Mouse (Mus musculus): Measurements from ENCODE around the gene Hs3st5. TPM values are rescaled to one million over a fixed set of nuclear protein-coding genes. Genes with fewer than 3 reads are reported as not detected.

The Hs3st5 gene
- polyA plus RNA-seq, 1 experiment from 2014 or later, result 2.2 TPM

DNA sequence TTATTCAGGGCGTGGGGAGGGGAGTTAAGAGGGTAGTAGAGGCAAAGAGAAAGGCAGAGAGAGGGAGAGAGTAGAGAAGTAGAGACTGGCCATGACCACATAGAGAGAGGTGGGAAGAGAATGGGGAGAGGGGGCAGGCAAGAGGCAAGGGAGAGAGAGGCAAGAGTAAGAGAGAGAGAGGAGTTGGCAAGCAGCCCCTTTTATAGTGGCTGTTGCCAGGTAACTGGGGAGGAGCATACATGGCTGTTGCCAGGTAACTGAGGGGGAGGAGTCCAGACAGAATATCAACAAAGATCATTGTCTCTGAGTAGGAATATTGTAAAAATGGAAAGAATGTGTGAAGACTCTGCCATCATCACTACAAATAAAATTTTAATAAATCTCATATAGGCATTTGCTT is 243.4 kb downstream of the Hs3st5 start:
- Histone ChIP-seq H3K9ac (ENCODE audit: low read length) (no peak overlapping the region), H3K9me3 (ENCODE audit: control insufficient read depth, low read length) (no peaks in the 10 kb centered on the region), H3K27me3 (ENCODE audit: control insufficient read depth, insufficient read depth, low read length) (no peaks in the 10 kb centered on the region), H3K27ac (ENCODE audit: low read depth, low read length) (no peak overlapping the region), H3K4me1 (ENCODE audit: control insufficient read depth, insufficient read depth, low read length) (no peaks in the 10 kb centered on the region), H3K36me3 (ENCODE audit: control insufficient read depth, insufficient read depth, low read length) (no peaks in the 10 kb centered on the region), H3K4me2 (no peak overlapping the region), H3K4me3 (ENCODE audit: low read depth, low read length) (no peak overlapping the region)
- DNase-seq (ENCODE audit: low spot score, missing footprints), result no peak
- 61% methylated on average over 1 of the region's 1 CpGs for WGBS
- ATAC-seq (ENCODE audit: low FRiP score), result peak; percentile 40; the same call in 1 of the 2 replicates

DNA sequence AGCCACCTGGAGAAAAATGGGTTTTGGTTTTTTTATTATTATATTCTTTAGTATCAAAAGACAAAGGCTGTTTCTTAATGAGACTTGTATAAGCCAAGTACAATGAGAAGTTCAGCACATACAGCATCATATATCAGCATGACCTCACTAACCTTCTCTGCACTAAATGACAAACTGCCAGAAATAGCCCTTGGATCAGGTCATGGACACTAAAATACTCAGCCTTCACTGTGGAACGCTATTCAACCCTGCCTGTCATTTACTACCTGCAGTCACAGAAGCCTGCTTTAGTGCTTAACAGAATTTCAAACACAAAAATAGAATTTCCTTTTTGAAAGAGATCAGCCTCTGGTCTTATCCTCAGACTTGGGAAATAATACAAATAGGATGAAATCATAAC is 247.9 kb downstream of the Hs3st5 start:
- no peaks in the 10 kb centered on the region for H3K9me3 ChIP-seq (ENCODE audit: control insufficient read depth, low read length)
- no peaks in the 10 kb centered on the region for H3K27me3 ChIP-seq (ENCODE audit: control insufficient read depth, insufficient read depth, low read length)
- H3K4me3 ChIP-seq (ENCODE audit: low read depth, low read length), result no peak overlapping the region
- no peaks in the 10 kb centered on the region for H3K4me1 ChIP-seq (ENCODE audit: control insufficient read depth, insufficient read depth, low read length)
- no peak overlapping the region for H3K4me2 ChIP-seq
- WGBS, result 84% methylated on average over 1 of the region's 1 CpGs
- ATAC-seq (ENCODE audit: low FRiP score) (no peak), DNase-seq (ENCODE audit: low spot score, missing footprints) (no peak)
- H3K9ac ChIP-seq (ENCODE audit: low read length), result no peak overlapping the region
- H3K27ac ChIP-seq (ENCODE audit: low read depth, low read length), result no peak overlapping the region
- H3K36me3 ChIP-seq (ENCODE audit: control insufficient read depth, insufficient read depth, low read length), result no peaks in the 10 kb centered on the region

DNA sequence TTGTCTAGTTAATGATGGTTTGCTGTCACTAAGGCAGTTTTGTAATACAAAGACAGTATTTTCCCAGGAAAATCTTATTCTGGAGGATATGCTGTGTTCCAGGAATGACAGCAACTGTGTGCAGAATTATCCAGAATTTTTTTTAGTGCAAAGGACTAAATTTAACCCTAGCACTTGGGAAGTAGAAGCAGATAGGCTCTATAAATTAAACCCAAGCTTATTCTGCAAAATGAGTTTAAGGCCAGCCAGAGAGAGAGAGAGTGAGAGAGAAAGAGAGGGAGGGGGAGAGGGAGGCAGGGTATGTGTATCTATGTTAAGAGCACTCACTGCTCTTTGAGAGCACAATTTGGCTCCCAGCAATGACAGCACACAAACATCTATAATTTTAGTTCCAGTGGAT is 267.0 kb downstream of the Hs3st5 start:
- Histone ChIP-seq H3K4me3 (ENCODE audit: low read depth, low read length) (no peak overlapping the region), H3K36me3 (ENCODE audit: control insufficient read depth, insufficient read depth, low read length) (no peaks in the 10 kb centered on the region), H3K27me3 (ENCODE audit: control insufficient read depth, insufficient read depth, low read length) (no peaks in the 10 kb centered on the region), H3K4me1 (ENCODE audit: control insufficient read depth, insufficient read depth, low read length) (no peaks in the 10 kb centered on the region), H3K9ac (ENCODE audit: low read length) (no peak overlapping the region), H3K27ac (ENCODE audit: low read depth, low read length) (no peak overlapping the region), H3K4me2 (no peak overlapping the region), H3K9me3 (ENCODE audit: control insufficient read depth, low read length) (no peaks in the 10 kb centered on the region)
- no peak for ATAC-seq (ENCODE audit: low FRiP score)
- DNase-seq (ENCODE audit: low spot score, missing footprints), result no peak

DNA sequence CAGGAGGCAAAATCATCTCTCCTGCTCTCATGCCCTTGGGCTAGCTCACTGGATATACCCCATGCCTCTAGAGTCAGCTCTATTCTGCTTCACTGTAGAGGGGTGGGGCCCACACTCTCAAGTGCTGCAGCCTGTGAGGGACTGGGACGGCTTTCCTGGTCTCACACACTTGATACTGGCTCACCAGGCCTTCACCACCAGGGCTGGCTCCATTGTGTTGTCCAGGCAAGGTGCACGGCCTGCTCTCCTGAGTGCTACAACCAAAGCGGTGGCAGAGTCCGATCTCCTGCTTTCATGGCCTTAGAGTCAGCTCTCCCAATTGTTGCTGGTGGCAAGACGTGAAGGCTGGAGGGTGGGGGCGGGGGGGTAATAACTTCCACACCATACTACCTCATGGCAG is 268.3 kb downstream of the Hs3st5 start:
- 85% methylated on average over 6 of the region's 6 CpGs for WGBS
- Histone ChIP-seq H3K9ac (ENCODE audit: low read length) (no peak overlapping the region), H3K27me3 (ENCODE audit: control insufficient read depth, insufficient read depth, low read length) (no peaks in the 10 kb centered on the region), H3K27ac (ENCODE audit: low read depth, low read length) (no peak overlapping the region), H3K4me3 (ENCODE audit: low read depth, low read length) (no peak overlapping the region), H3K9me3 (ENCODE audit: control insufficient read depth, low read length) (no peaks in the 10 kb centered on the region), H3K36me3 (ENCODE audit: control insufficient read depth, insufficient read depth, low read length) (no peaks in the 10 kb centered on the region), H3K4me2 (no peak overlapping the region), H3K4me1 (ENCODE audit: control insufficient read depth, insufficient read depth, low read length) (no peaks in the 10 kb centered on the region)
- DNase-seq (ENCODE audit: low spot score, missing footprints), result no peak
- ATAC-seq (ENCODE audit: low FRiP score), result no peak

DNA sequence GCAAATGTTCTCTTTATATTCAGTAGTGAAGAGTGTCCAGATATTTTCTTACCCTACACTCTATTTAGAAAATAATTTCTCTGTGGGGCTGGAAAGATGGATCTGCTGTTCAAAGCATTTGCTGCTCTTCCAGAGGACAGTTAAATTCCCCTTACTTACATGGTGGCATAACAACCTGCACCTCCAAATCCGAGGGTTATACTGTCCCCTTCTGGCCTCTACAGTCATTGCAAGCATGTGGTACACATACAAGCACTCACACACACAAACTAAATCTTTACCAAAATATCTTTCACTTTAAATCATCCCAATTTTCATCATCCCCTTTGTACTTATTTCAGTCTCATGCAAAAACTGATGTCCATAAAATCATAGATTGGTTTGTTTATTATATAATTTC is 275.0 kb downstream of the Hs3st5 start:
- Histone ChIP-seq H3K9ac (ENCODE audit: low read length) (no peak overlapping the region), H3K4me3 (ENCODE audit: low read depth, low read length) (no peak overlapping the region), H3K4me1 (ENCODE audit: control insufficient read depth, insufficient read depth, low read length) (no peaks in the 10 kb centered on the region), H3K9me3 (ENCODE audit: control insufficient read depth, low read length) (no peaks in the 10 kb centered on the region), H3K4me2 (no peak overlapping the region), H3K27ac (ENCODE audit: low read depth, low read length) (no peak overlapping the region), H3K36me3 (ENCODE audit: control insufficient read depth, insufficient read depth, low read length) (no peaks in the 10 kb centered on the region), H3K27me3 (ENCODE audit: control insufficient read depth, insufficient read depth, low read length) (no peaks in the 10 kb centered on the region)
- WGBS, result 67% methylated on average over 1 of the region's 1 CpGs
- ATAC-seq (ENCODE audit: low FRiP score), result no peak
- DNase-seq (ENCODE audit: low spot score, missing footprints), result no peak

DNA sequence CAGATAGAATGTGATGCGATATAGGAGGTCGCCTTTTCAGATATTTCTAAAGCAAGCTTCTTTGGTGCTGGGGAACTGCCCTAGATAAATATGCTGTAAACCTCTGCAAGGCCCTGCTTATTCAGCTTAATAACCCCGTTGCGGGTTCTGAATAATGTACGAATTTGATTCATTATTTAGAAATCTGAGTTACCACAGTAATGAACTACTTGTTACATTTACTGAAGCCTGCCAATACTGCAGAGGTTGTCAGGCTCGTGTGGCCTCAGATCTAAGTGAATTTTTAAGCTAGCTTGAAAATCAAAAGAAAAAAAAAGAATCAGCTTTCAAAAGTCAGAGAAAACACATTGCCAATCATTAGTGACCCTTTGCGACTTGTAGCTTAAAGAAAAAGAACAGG is 280.4 kb downstream of the Hs3st5 start:
- 83% methylated on average over 7 of the region's 7 CpGs for WGBS
- H3K4me3 ChIP-seq (ENCODE audit: low read depth, low read length), result no peak overlapping the region
- H3K9me3 ChIP-seq (ENCODE audit: control insufficient read depth, low read length), result no peaks in the 10 kb centered on the region
- H3K27ac ChIP-seq (ENCODE audit: low read depth, low read length), result no peak overlapping the region
- ATAC-seq (ENCODE audit: low FRiP score), result no peak
- H3K9ac ChIP-seq (ENCODE audit: low read length), result no peak overlapping the region
- no peak for DNase-seq (ENCODE audit: low spot score, missing footprints)
- H3K4me1 ChIP-seq (ENCODE audit: control insufficient read depth, insufficient read depth, low read length), result no peaks in the 10 kb centered on the region
- H3K27me3 ChIP-seq (ENCODE audit: control insufficient read depth, insufficient read depth, low read length), result no peaks in the 10 kb centered on the region
- no peak overlapping the region for H3K4me2 ChIP-seq
- H3K36me3 ChIP-seq (ENCODE audit: control insufficient read depth, insufficient read depth, low read length), result no peaks in the 10 kb centered on the region

DNA sequence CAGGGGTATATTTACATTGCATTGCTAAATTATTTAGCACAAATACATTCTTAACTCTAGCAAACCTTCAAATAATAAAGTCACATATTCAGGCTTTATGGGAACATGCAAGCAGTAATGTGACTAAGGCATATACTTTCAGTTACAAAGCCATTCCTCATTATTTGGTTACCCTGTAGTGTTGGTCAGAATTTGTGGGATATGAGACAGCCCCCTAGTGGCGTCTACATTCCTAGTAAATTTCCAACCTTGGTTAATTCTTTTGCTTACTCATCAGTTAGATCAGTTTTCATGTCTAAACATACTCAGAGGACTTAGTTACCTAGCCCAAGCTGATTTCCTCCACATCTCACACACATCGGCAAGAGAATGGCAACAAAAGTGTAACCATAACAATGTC is 285.2 kb downstream of the Hs3st5 start:
- Histone ChIP-seq H3K4me1 (ENCODE audit: control insufficient read depth, insufficient read depth, low read length) (no peaks in the 10 kb centered on the region), H3K36me3 (ENCODE audit: control insufficient read depth, insufficient read depth, low read length) (no peaks in the 10 kb centered on the region), H3K27ac (ENCODE audit: low read depth, low read length) (no peak overlapping the region), H3K4me3 (ENCODE audit: low read depth, low read length) (no peak overlapping the region), H3K9ac (ENCODE audit: low read length) (no peak overlapping the region), H3K4me2 (no peak overlapping the region), H3K9me3 (ENCODE audit: control insufficient read depth, low read length) (no peaks in the 10 kb centered on the region), H3K27me3 (ENCODE audit: control insufficient read depth, insufficient read depth, low read length) (no peaks in the 10 kb centered on the region)
- ATAC-seq (ENCODE audit: low FRiP score), result peak; percentile 70; the same call in 1 of the 2 replicates
- peak; percentile 81 for DNase-seq (ENCODE audit: low spot score, missing footprints)
- WGBS, result 43% methylated on average over 2 of the region's 2 CpGs

DNA sequence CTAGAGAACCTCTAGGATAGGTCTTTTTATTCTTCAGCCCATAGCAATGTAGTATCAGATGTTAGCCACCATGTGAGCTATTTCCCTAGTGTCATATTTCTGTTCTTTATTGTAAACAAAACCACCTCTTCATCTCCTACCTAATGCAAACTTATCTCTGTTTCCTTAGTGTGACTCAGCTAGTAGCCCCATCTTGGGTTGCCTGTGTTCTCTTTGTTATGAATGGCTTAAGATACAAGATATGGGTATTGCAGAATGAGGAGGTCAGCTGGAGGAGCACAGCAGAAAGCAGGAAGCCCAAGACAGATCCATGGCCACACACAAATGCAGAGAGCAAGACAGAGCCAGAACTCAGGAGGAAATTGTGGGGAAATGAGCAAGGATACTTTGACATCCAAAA is 288.7 kb downstream of the Hs3st5 start:
- H3K4me1 ChIP-seq (ENCODE audit: control insufficient read depth, insufficient read depth, low read length), result no peaks in the 10 kb centered on the region
- H3K4me3 ChIP-seq (ENCODE audit: low read depth, low read length), result no peak overlapping the region
- no peak for DNase-seq (ENCODE audit: low spot score, missing footprints)
- H3K27ac ChIP-seq (ENCODE audit: low read depth, low read length), result no peak overlapping the region
- no peaks in the 10 kb centered on the region for H3K36me3 ChIP-seq (ENCODE audit: control insufficient read depth, insufficient read depth, low read length)
- H3K9ac ChIP-seq (ENCODE audit: low read length), result no peak overlapping the region
- no peak overlapping the region for H3K4me2 ChIP-seq
- no peak for ATAC-seq (ENCODE audit: low FRiP score)
- no peaks in the 10 kb centered on the region for H3K9me3 ChIP-seq (ENCODE audit: control insufficient read depth, low read length)
- no peaks in the 10 kb centered on the region for H3K27me3 ChIP-seq (ENCODE audit: control insufficient read depth, insufficient read depth, low read length)

DNA sequence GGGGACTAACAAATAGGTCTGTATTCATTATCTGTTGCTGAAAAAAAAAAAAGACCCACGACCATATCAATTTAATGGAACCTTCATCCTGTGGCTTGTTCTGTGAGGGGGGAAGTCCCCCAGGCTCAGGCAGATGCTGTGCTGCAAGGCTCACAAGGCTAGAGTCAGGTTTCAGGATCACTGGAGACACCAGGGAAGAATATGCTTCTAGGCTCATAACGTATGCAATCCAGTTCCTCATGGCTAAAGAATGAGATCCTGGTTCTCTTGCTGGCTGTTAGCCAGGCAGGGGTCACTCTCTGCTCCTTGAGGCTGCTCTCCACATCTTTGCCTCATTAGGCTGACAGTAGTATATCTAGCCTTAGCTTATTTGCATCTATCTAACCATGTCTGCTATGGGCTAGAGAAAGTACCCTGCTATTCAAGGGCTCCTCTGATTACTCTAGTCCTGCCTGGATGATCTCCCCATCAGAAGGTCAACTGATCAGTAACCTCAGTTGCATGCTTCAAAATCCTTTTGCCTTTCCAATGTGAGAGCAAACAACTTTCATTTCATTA is 294.4 kb downstream of the Hs3st5 start:
- WGBS, result 56% methylated on average over 2 of the region's 2 CpGs
- ATAC-seq (ENCODE audit: low FRiP score) (no peak), DNase-seq (ENCODE audit: low spot score, missing footprints) (no peak)
- no peaks in the 10 kb centered on the region for H3K9me3 ChIP-seq (ENCODE audit: control insufficient read depth, low read length)
- H3K4me3 ChIP-seq (ENCODE audit: low read depth, low read length), result no peak overlapping the region
- no peaks in the 10 kb centered on the region for H3K4me1 ChIP-seq (ENCODE audit: control insufficient read depth, insufficient read depth, low read length)
- H3K4me2 ChIP-seq, result no peak overlapping the region
- no peaks in the 10 kb centered on the region for H3K27me3 ChIP-seq (ENCODE audit: control insufficient read depth, insufficient read depth, low read length)
- no peak overlapping the region for H3K27ac ChIP-seq (ENCODE audit: low read depth, low read length)
- no peak overlapping the region for H3K9ac ChIP-seq (ENCODE audit: low read length)
- H3K36me3 ChIP-seq (ENCODE audit: control insufficient read depth, insufficient read depth, low read length), result no peaks in the 10 kb centered on the region

DNA sequence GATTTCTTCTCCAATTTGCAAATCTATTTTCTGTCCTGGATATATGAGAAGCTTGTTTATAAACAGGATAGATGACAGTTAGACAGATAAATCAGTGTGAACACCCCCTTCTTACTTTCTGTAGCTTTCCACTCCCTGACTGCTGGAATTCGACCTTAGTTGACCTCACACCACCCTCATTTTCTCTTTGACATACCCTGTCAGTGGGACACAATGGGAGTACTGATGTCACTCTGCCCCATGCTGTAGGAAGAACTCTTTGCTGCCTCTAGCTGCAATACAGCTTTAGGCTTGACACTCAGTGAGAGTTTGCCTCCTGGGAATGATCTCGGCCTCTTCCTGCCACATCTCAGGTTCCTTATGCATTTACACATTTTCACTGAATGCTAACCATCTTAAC is 297.1 kb downstream of the Hs3st5 start:
- no peak for DNase-seq (ENCODE audit: low spot score, missing footprints)
- Histone ChIP-seq H3K9me3 (ENCODE audit: control insufficient read depth, low read length) (no peaks in the 10 kb centered on the region), H3K4me3 (ENCODE audit: low read depth, low read length) (no peak overlapping the region), H3K9ac (ENCODE audit: low read length) (no peak overlapping the region), H3K27ac (ENCODE audit: low read depth, low read length) (no peak overlapping the region), H3K4me2 (no peak overlapping the region), H3K4me1 (ENCODE audit: control insufficient read depth, insufficient read depth, low read length) (no peaks in the 10 kb centered on the region), H3K27me3 (ENCODE audit: control insufficient read depth, insufficient read depth, low read length) (no peaks in the 10 kb centered on the region), H3K36me3 (ENCODE audit: control insufficient read depth, insufficient read depth, low read length) (no peaks in the 10 kb centered on the region)
- WGBS, result 13% methylated on average over 2 of the region's 2 CpGs
- peak; percentile 79 for ATAC-seq (ENCODE audit: low FRiP score)

Data from midbrain, embryonic 11.5 days (tissue).